Mouse (Mus musculus) kidney, postnatal 4 days (tissue): Measurements from ENCODE around the gene Aqp6.

Experiments used
- DNase-seq, 2 experiments: peaks; one replicate each; pipeline ENCODE4 v3.0.0; 2021; ENCODE audit warnings: mixed read lengths in 2 of 2

Gene Aqp6

GRCm38 (mm10) chr15:99648326-99648725 lies 47.1 kb downstream of the Aqp6 start:
- no peak for DNase-seq

- DNase-seq = no peak
These were observed 48.0 kb downstream of the Aqp6 start for GRCm38 (mm10) chr15:99649067-99649761.

GRCm38 (mm10) chr15:99650304-99650703 lies 49.1 kb downstream of the Aqp6 start:
- no peak for DNase-seq

- peak; percentile 98 for DNase-seq
These were observed 50.1 kb downstream of the Aqp6 start, which contains the start of gene Racgap1 for GRCm38 (mm10) chr15:99651163-99651872. Gene Racgap1, minus strand, starts transcription at chr15:99651656.

GRCm38 (mm10) chr15:99651984-99652872 lies 51.0 kb downstream of the Aqp6 start:
- no peak for DNase-seq

- DNase-seq = peak in 1 of 2 experiments; percentile 51
These were observed 52.1 kb downstream of the Aqp6 start for GRCm38 (mm10) chr15:99653291-99653690.

GRCm38 (mm10) chr15:99653876-99654275 lies 52.7 kb downstream of the Aqp6 start:
- DNase-seq = no peak
